Mouse (Mus musculus) heart, adult 8-10 months (tissue): ENCODE data around the gene Ddx1. TPM values are rescaled to one million over a fixed set of nuclear protein-coding genes. Genes with fewer than 3 reads are reported as not detected.
"Not testable (repeated sequence)": the region's sequence is repeated elsewhere in the genome, so short reads cannot be mapped to it uniquely, and the experiment has no call there.

Experiments
- DNase-seq: peaks from one replicate; pipeline ENCODE4 v3.0.0; 2022; ENCODE audit warnings: low spot score
- total RNA-seq, 4 experiments: library from RNA; stranded (reverse); gene quantifications; 2 replicates each; pipeline ENCODE4 v1.2.4; 2022

Ddx1 gene
- total RNA-seq, 4 experiments from 2014 or later: 70.8 to 87.7 (median 81.1) TPM

DNA sequence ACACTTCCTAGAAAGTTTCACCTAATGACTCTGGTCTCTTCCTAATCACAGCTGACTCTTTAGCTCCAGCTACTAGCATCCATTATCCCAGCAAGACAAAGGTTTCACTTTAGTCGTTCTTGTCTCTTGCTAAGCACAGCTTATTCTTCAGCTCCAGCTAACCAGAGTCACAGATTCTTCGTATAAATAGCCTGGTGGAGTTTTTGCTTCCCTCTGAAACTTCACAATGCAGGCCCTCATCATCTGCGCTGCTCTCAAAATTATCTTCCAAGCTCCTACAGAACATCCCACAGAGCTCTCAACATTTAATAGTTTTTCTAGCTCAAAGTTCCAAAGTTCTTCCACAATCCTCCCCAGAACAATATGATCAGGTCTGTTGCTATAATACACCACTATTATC lies 43.3 kb downstream of the Ddx1 start:
- no peak for DNase-seq

GRCm38 (mm10) chr12:13202322-13202721 lies 46.7 kb downstream of the Ddx1 start:
- DNase-seq: no peak

DNA sequence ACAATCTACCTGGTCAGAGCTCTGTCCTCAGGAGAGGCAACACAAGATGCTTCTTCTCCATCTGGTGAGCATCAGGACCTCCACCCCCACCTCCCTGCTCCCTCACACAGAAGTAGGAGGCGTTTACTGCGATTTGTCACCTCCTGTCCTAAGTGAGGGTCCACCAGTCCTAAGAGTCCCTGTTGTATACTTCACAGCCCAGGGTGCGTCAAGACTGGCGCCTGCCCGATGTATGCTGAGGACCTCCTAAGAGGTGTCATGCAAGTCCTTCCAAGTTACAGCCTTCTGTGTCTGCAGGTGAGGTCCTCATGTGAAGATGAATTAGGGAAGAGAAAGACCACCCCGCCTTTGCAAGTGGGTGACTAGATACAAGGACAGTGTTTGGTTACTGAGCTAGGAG lies 48.4 kb downstream of the Ddx1 start:
- DNase-seq: no peak

GRCm38 (mm10) chr12:13199338-13200301 lies 49.4 kb downstream of the Ddx1 start:
- DNase-seq: no peak

DNA sequence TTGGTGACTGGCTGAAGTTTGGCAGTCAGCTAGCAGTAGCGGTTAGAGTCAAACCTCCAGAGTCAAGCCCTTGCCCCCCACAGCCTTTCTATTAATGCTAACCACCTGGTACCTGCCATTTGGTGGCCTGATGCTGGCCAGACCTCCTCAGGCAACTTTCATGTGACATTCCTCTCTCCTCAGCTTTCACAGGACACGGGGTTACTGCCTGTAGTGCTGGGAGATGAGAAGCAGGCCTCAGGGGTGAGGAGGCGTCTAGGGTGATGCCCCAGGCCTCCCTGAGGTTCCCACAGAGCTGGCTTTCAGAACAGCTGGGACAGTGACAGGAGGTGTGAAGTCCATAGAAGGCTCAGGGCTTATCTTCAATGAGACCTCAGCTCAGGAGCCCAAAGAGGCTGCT lies 50.9 kb downstream of the Ddx1 start:
- DNase-seq: no peak

DNA sequence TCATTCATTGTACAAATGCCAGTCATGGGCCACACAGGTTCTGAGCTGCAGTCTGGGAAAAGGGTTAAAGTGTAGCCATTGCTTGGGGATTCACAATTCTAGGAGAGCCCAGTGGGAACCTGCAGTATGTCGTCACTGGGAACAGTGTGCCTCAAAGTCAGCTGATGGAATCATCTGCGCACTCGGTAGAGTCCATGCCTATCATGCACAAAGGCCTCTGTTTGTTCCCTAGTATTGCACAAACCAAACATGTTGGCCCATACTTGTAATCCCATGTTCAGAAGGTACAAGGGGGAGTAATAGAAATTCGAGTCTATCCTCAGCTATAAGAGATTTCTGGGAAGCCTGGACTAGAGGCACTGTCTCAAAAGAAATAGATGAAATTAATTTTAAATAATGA lies 52.9 kb downstream of the Ddx1 start:
- DNase-seq: no peak

- no peak for DNase-seq
These were observed 53.5 kb downstream of the Ddx1 start for GRCm38 (mm10) chr12:13195506-13195905.

- DNase-seq: no peak
These were observed 60.8 kb downstream of the Ddx1 start for GRCm38 (mm10) chr12:13188059-13188700.

DNA sequence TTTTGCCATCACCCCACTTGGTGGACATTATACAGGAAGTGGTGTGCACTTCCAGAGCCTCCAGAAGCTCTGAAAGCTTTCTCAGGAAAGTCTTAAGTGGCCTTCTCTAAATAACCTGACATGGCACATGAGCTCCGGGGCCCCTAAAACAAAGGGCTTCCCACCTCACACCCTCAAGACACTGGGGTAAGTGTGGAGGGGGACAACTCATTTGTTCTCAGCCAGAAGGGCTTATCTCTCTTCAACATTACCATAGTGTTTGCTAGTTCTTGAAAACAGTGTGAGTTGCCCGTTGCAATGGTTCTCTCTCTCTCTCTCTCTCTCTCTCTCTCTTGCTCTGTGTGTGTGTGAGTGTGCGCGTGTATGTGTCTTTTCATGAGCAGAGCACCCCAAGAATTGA lies 62.8 kb downstream of the Ddx1 start:
- no peak for DNase-seq

DNA sequence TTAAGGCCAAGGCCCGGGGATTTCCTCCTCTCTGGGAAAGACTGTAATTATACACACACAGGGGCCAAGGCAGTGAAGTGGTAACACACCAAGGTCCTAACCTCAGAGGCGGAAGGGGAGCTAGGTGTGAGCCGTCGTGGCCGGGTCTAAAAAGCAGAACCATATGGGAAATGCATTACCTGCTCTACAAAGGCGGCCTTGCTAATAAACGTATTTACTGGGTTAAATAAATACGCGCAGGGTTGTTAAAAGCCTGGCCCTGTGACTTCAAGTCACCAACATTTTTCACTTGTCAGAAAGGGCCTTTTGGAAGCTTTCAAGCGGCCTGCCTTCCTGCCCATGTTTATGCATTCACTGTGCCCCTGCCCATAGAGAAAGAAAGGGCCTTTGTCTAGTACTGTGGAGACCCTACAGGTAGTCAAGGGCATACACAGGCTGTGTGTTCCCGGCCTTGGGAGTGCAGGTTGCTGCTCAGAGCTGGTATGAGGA lies 64.1 kb downstream of the Ddx1 start:
- no peak for DNase-seq

DNA sequence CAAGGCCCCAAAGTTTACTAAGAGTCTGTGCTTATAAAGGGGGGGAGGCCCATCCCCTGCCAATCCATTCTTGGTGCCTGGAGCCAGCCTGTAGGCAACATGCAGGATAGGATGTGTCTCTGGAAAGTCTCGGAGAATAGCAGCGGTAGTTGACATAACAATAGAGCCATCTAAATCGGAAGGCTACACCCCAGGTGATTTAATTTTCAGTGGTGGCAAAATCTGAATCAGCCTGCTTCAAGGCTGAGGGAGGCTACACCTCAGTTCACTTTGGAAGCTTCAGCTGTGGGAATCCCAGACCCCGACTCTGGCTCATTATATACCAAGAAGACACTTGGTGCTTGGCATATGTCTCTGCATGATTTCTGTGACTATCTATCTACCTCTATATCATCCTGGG lies 64.9 kb downstream of the Ddx1 start:
- not testable (repeated sequence) for DNase-seq

GRCm38 (mm10) chr12:13182220-13182619 lies 66.8 kb downstream of the Ddx1 start:
- no peak for DNase-seq

DNA sequence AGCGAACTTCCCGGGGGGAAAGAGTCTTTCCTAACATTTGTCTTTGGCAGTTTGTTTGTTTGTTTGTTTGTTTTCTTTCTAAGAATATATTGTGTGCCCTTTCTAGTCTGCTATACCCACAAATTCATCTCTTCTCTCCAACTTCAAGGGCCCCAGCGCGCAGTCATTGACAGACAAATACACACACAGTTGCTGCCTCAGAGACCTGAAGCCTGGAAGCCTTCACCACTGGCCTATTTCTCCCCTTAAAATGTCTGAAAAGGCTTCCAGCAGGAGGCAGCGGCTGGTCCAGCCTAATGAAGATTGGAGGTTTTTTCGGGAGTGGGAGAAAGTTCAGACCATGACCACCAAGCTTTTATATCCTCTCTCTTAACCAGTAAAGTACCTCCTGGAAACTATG lies 67.3 kb downstream of the Ddx1 start:
- DNase-seq: no peak

DNA sequence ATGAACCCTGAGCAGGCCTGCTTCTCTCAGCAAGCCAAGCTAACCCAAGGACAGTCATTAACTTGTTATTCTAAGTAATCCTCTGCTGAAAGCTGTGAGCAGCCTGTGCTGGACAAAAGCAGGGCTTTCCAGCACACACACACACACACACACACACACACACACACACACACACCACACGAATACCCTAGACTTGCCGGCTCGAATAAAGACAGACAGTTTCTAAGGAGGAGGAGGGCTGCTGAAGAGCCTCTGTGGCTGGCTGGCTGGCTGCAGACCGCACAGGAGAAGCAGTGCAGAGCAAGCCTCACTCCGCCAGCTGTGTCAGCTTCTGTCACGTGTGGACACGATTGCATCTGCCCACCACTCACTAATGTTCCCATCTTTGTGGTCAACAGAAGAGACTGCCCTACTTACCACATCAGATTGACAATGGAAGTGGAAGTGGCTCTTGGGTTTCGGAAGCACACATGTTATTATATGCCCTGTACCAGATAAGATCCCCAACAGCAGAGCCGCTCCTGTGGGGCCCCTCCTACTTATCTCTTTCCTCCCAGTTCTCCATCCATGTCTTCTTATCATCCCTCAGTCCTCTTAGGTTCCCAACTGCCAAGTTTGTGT lies 68.2 kb downstream of the Ddx1 start:
- DNase-seq: no peak

DNA sequence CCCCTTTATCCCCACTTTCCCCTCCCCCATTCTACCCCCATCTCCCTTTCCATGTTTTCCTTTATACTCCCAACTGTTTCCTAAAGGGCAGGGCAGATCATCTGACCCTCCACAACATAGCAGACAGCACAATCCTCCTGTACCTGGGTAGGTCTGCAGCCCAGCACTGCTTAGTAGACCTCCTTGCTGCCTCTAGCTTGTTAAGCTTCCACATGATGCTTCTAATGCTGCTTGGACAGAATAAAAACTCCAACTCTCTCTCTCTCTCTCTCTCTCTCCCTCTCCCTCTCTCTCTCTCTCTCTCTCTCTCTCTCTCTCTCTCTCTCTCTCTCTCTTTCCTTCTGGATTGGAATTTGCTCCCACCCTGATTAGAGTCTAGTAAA lies 68.7 kb downstream of the Ddx1 start:
- DNase-seq: no peak

GRCm38 (mm10) chr12:13177606-13178005 lies 71.4 kb downstream of the Ddx1 start:
- DNase-seq: peak; percentile 67

- DNase-seq: no peak
These were observed 72.1 kb downstream of the Ddx1 start for GRCm38 (mm10) chr12:13176927-13177326.

GRCm38 (mm10) chr12:13176136-13176535 lies 72.9 kb downstream of the Ddx1 start:
- no peak for DNase-seq

GRCm38 (mm10) chr12:13174022-13174421 lies 75.0 kb downstream of the Ddx1 start:
- no peak for DNase-seq

DNA sequence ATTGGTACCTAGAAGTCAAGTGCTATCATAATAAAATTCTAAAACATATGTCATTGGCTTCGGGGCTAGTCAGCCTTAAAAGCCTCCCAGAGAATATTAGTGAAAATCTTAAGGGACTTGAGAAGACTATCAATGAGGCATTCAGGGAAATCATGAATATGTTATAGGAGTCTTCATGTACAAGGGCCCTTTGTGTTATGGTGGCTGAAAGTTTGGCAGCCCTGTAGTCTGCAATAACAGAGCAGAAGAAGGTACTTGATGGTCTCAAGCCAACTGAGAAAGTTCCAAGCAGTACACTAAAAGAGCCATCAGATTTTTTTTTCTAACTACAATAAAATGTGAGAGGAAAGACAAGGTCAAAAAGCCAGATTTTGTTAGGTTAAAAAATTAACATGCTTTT lies 80.9 kb downstream of the Ddx1 start:
- DNase-seq: no peak

- DNase-seq: no peak
These were observed 81.9 kb downstream of the Ddx1 start for GRCm38 (mm10) chr12:13167116-13167515.
